ENCODE assay signal across 8 mouse cellular contexts in genomic region chr15:89372536-89372935, GRCm38 (mm10). TPM values are rescaled to one million over a fixed set of nuclear protein-coding genes. Genes with fewer than 3 reads are reported as not detected.
DNase-seq lines count a peak whose midpoint lies in the region; ATAC-seq and TF ChIP-seq lines count a peak whose summit lies in the region.

No protein-coding gene starts in this region.

- no peak for TF ChIP-seq POLR2A in MEL (IDR thresholded peaks at IDR 0.05; ENCODE audit: control insufficient read depth in 1 of 2, insufficient read depth in 1 of 2, low read depth in 1 of 2, low read length in 2 of 2, poor library complexity in 1 of 2)

- ATAC-seq in heart, embryonic 15.5 days (replicated peaks; ENCODE audit: insufficient number of reproducible peaks, insufficient read depth, low FRiP score, low read depth) = no peak
- ATAC-seq in hindbrain, embryonic 12.5 days (ENCODE audit: low FRiP score) = no peak
- ATAC-seq in midbrain, embryonic 11.5 days (ENCODE audit: low FRiP score) = no peak

- H3K4me2 ChIP-seq in heart, embryonic 15.5 days = peak overlapping the region; percentile 95
- peak overlapping the region; percentile 69 for H3K4me2 ChIP-seq in hindbrain, embryonic 12.5 days (replicated peaks)
- peak overlapping the region; percentile 81 for H3K4me2 ChIP-seq in midbrain, embryonic 11.5 days

- peak overlapping the region; percentile 92; the same call in 1 of the 2 replicates for H3K4me3 ChIP-seq in heart, embryonic 15.5 days
- peak overlapping the region; percentile 63 to 76 for H3K4me3 ChIP-seq in MEL (ENCODE audit: control insufficient read depth in 1 of 2, insufficient read depth in 1 of 2, low read depth in 2 of 2, low read length in 2 of 2)
- peak overlapping the region; percentile 63 for H3K4me3 ChIP-seq in hindbrain, embryonic 12.5 days
- peak overlapping the region; percentile 63 for H3K4me3 ChIP-seq in midbrain, embryonic 11.5 days (ENCODE audit: low read depth, low read length)

- peaks cover 20% of the 10 kb centered on the region for H3K79me2 ChIP-seq in MEL (ENCODE audit: control insufficient read depth, insufficient read depth, low read length, poor library complexity)

- H3K36me3 ChIP-seq in heart, embryonic 15.5 days = peaks cover 49% of the 10 kb centered on the region
- H3K36me3 ChIP-seq in MEL (ENCODE audit: control insufficient read depth in 1 of 2, insufficient read depth in 2 of 2, low read length in 2 of 2) = peaks cover 3 to 5% of the 10 kb centered on the region in 2 experiments; a peak in 3 of 4 replicates
- peaks cover 54% of the 10 kb centered on the region for H3K36me3 ChIP-seq in hindbrain, embryonic 12.5 days
- H3K36me3 ChIP-seq in midbrain, embryonic 11.5 days (ENCODE audit: control insufficient read depth, insufficient read depth, low read length) = peaks cover 34% of the 10 kb centered on the region

- DNase-seq in heart, postnatal 36 days = no peak
- DNase-seq in MEL (ENCODE audit: low read depth, low spot score) = peak; percentile 31
- no peak for DNase-seq in midbrain, embryonic 11.5 days (ENCODE audit: low spot score, missing footprints)
- no peak for DNase-seq in ovary, postnatal 10 days (ENCODE audit: low spot score)
- DNase-seq in embryo, embryonic 11 days = no peak
- DNase-seq in right cerebral cortex, postnatal 4 days = no peak

- no peak for TF ChIP-seq RAD21 in MEL (IDR thresholded peaks at IDR 0.05; ENCODE audit: low read depth, low read length)

- intact Hi-C loops in heart, postnatal 36 days (cut with DNase I) = no loop called here

- no peak for TF ChIP-seq EP300 in MEL (IDR thresholded peaks at IDR 0.05; ENCODE audit: low read depth in 1 of 2, low read length in 2 of 2)

- 0 out of 2 replicates have a peak overlapping the region, but pooled peaks have one; percentile 86 for H3K9ac ChIP-seq in heart, embryonic 15.5 days
- H3K9ac ChIP-seq in MEL (ENCODE audit: control insufficient read depth, low read depth, low read length, poor library complexity, severe bottlenecking) = peak overlapping the region; percentile 90
- H3K9ac ChIP-seq in hindbrain, embryonic 12.5 days = 0 out of 2 replicates have a peak overlapping the region, but pooled peaks have one; percentile 73
- H3K9ac ChIP-seq in midbrain, embryonic 11.5 days (ENCODE audit: low read length) = no peak overlapping the region

- WGBS in heart, embryonic 15.5 days = 82% methylated on average over 7 of the region's 7 CpGs
- 86% methylated on average over 7 of the region's 7 CpGs for WGBS in hindbrain, embryonic 12.5 days
- WGBS in midbrain, embryonic 11.5 days = 82% methylated on average over 7 of the region's 7 CpGs

- H3K4me1 ChIP-seq in heart, embryonic 15.5 days (replicated peaks) = peaks cover 23% of the 10 kb centered on the region
- H3K4me1 ChIP-seq in MEL (ENCODE audit: control insufficient read depth in 1 of 2, insufficient read depth in 2 of 2, low read length in 2 of 2) = 0 out of 4 replicates have a peak, but pooled peaks cover 0 to 3% of the 10 kb centered on the region in 2 experiments
- peaks cover 15% of the 10 kb centered on the region for H3K4me1 ChIP-seq in hindbrain, embryonic 12.5 days
- H3K4me1 ChIP-seq in midbrain, embryonic 11.5 days (ENCODE audit: control insufficient read depth, insufficient read depth, low read length) = peaks cover 12% of the 10 kb centered on the region

- peak overlapping the region; percentile 98; the same call in 1 of the 2 replicates for H3K27ac ChIP-seq in heart, embryonic 15.5 days
- no peak overlapping the region for H3K27ac ChIP-seq in MEL (ENCODE audit: control insufficient read depth, low read depth, low read length)
- no peak overlapping the region for H3K27ac ChIP-seq in hindbrain, embryonic 12.5 days
- no peak overlapping the region for H3K27ac ChIP-seq in midbrain, embryonic 11.5 days (ENCODE audit: low read depth, low read length)

- no peaks in the 10 kb centered on the region for H3K9me3 ChIP-seq in heart, embryonic 15.5 days (replicated peaks)
- H3K9me3 ChIP-seq in MEL (replicated peaks; ENCODE audit: insufficient read depth, low read length) = no peaks in the 10 kb centered on the region
- H3K9me3 ChIP-seq in hindbrain, embryonic 12.5 days (replicated peaks) = no peaks in the 10 kb centered on the region
- no peaks in the 10 kb centered on the region for H3K9me3 ChIP-seq in midbrain, embryonic 11.5 days (ENCODE audit: control insufficient read depth, low read length)

- TF ChIP-seq CTCF in MEL (IDR thresholded peaks at IDR 0.05 in 2 of 3, conservative IDR thresholded peaks at IDR 0.05 in 1 of 3; ENCODE audit: control insufficient read depth in 1 of 3, insufficient read depth in 1 of 3, low read depth in 2 of 3, low read length in 3 of 3, poor library complexity in 1 of 3, severe bottlenecking in 1 of 3) = no peak

- peaks cover 18% of the 10 kb centered on the region for H3K27me3 ChIP-seq in heart, embryonic 15.5 days
- H3K27me3 ChIP-seq in MEL (ENCODE audit: control insufficient read depth in 1 of 2, insufficient read depth in 2 of 2, low read length in 2 of 2) = no peaks in the 10 kb centered on the region
- peaks cover 24% of the 10 kb centered on the region for H3K27me3 ChIP-seq in hindbrain, embryonic 12.5 days
- peaks cover 16% of the 10 kb centered on the region for H3K27me3 ChIP-seq in midbrain, embryonic 11.5 days (ENCODE audit: control insufficient read depth, insufficient read depth, low read length)

TF ChIP-seq in MEL, 35 proteins besides CTCF, POLR2A, EP300 and RAD21 (continues in another document):
- TF ChIP-seq USF1 (IDR thresholded peaks at IDR 0.05; ENCODE audit: low read depth, low read length) (no peak), MYC (IDR thresholded peaks at IDR 0.05; ENCODE audit: low read depth, low read length) (no peak), MEF2A (IDR thresholded peaks at IDR 0.05; ENCODE audit: extremely low read depth, insufficient replicate concordance, low read depth, low read length, poor library complexity, severe bottlenecking) (no peak), RCOR1 (IDR thresholded peaks at IDR 0.05; ENCODE audit: low read depth, low read length) (no peak), NRF1 (IDR thresholded peaks at IDR 0.05; ENCODE audit: insufficient read depth, low read depth, low read length, poor library complexity, severe bottlenecking) (no peak), NELFE (IDR thresholded peaks at IDR 0.05; ENCODE audit: low read depth, low read length) (no peak), CHD2 (IDR thresholded peaks at IDR 0.05; ENCODE audit: low read length) (no peak), BHLHE40 (IDR thresholded peaks at IDR 0.05; ENCODE audit: borderline replicate concordance, low read depth, low read length) (no peak), ZNF384 (IDR thresholded peaks at IDR 0.05; ENCODE audit: low read depth, low read length) (no peak), ELF1 (IDR thresholded peaks at IDR 0.05; ENCODE audit: low read depth, low read length) (no peak), SIN3A (IDR thresholded peaks at IDR 0.05; ENCODE audit: low read length) (no peak), ETS1 (IDR thresholded peaks at IDR 0.05; ENCODE audit: low read depth, low read length) (no peak)

RNA-seq across cellular contexts. Expression of gene Sco2, which starts 1.1 kb away (rescaled TPM):
- polyA plus RNA-seq in heart, embryonic 15.5 days (2015; fragmentation: Nextera tagmentation; extraction: Ambion mirVana) = 7.0 and 8.2 TPM in 2 replicates
- total RNA-seq in heart, postnatal 36 days (2021) = 10 to 100 TPM; 25.2 to 28.2 TPM
- 50.2 and 58.9 TPM in 2 replicates for total RNA-seq in MEL (2012; rRNA removed)
- polyA plus RNA-seq in MEL (2012; ENCODE audit: insufficient read depth in 1 of 2, insufficient read length in 2 of 2, low read depth in 1 of 2, low replicate concordance in 2 of 2, missing spikeins in 1 of 2) = 10 to 100 TPM in 1 of 2 experiments, not detected in 1; 34.6 TPM
- 4.9 and 6.5 TPM in 2 replicates for polyA plus RNA-seq in hindbrain, embryonic 12.5 days (2016; fragmentation: Nextera tagmentation; extraction: Ambion mirVana)
- 5.8 and 6.0 TPM in 2 replicates for polyA plus RNA-seq in midbrain, embryonic 11.5 days (2014; fragmentation: Nextera tagmentation; extraction: Ambion mirVana)

RNA-seq across cellular contexts. Expression of gene Tymp, which starts 4.3 kb away (rescaled TPM):
- 1.2 and 1.3 TPM in 2 replicates for polyA plus RNA-seq in heart, embryonic 15.5 days (2015; fragmentation: Nextera tagmentation; extraction: Ambion mirVana)
- total RNA-seq in heart, postnatal 36 days (2021) = under 1 TPM; 0.41 to 0.64 TPM
- 0.92 and 1.5 TPM in 2 replicates for total RNA-seq in MEL (2012; rRNA removed)
- 1 to 10 TPM in 1 of 2 experiments, not detected in 1; 2.0 TPM for polyA plus RNA-seq in MEL (2012; ENCODE audit: insufficient read depth in 1 of 2, insufficient read length in 2 of 2, low read depth in 1 of 2, low replicate concordance in 2 of 2, missing spikeins in 1 of 2)
- polyA plus RNA-seq in hindbrain, embryonic 12.5 days (2016; fragmentation: Nextera tagmentation; extraction: Ambion mirVana) = 1.4 and 1.6 TPM in 2 replicates
- polyA plus RNA-seq in midbrain, embryonic 11.5 days (2014; fragmentation: Nextera tagmentation; extraction: Ambion mirVana) = 1.2 and 1.9 TPM in 2 replicates

RNA-seq across cellular contexts. Expression of gene Odf3b, which starts 6.5 kb away (rescaled TPM):
- 0.96 and 1.1 TPM in 2 replicates for polyA plus RNA-seq in heart, embryonic 15.5 days (2015; fragmentation: Nextera tagmentation; extraction: Ambion mirVana)
- total RNA-seq in heart, postnatal 36 days (2021) = under 1 TPM; 0.97 to 0.98 TPM
- not detected in 2 replicates for total RNA-seq in MEL (2012; rRNA removed)
- not detected for polyA plus RNA-seq in MEL (2012; ENCODE audit: insufficient read depth in 1 of 2, insufficient read length in 2 of 2, low read depth in 1 of 2, low replicate concordance in 2 of 2, missing spikeins in 1 of 2)
- polyA plus RNA-seq in hindbrain, embryonic 12.5 days (2016; fragmentation: Nextera tagmentation; extraction: Ambion mirVana) = 2.6 and 3.2 TPM in 2 replicates
- 0.26 and 0.64 TPM in 2 replicates for polyA plus RNA-seq in midbrain, embryonic 11.5 days (2014; fragmentation: Nextera tagmentation; extraction: Ambion mirVana)

RNA-seq across cellular contexts. Expression of gene Klhdc7b, which starts 12.2 kb away (rescaled TPM):
- polyA plus RNA-seq in heart, embryonic 15.5 days (2015; fragmentation: Nextera tagmentation; extraction: Ambion mirVana) = not detected in 2 replicates
- not detected for total RNA-seq in heart, postnatal 36 days (2021)
- total RNA-seq in MEL (2012; rRNA removed) = not detected in 2 replicates
- under 1 TPM in 1 of 2 experiments, not detected in 1; 0.01 TPM for polyA plus RNA-seq in MEL (2012; ENCODE audit: insufficient read depth in 1 of 2, insufficient read length in 2 of 2, low read depth in 1 of 2, low replicate concordance in 2 of 2, missing spikeins in 1 of 2)
- not detected in 2 replicates for polyA plus RNA-seq in hindbrain, embryonic 12.5 days (2016; fragmentation: Nextera tagmentation; extraction: Ambion mirVana)
- not detected in 2 replicates for polyA plus RNA-seq in midbrain, embryonic 11.5 days (2014; fragmentation: Nextera tagmentation; extraction: Ambion mirVana)

RNA-seq across cellular contexts. Expression of gene Ncaph2, which starts 17.0 kb away (rescaled TPM):
- polyA plus RNA-seq in heart, embryonic 15.5 days (2015; fragmentation: Nextera tagmentation; extraction: Ambion mirVana) = 85.3 and 96.9 TPM in 2 replicates
- total RNA-seq in heart, postnatal 36 days (2021) = 10 to 100 TPM; 50.4 to 58.6 TPM
- total RNA-seq in MEL (2012; rRNA removed) = 126 and 137 TPM in 2 replicates
- 100 to 1,000 TPM; 160 to 165 TPM for polyA plus RNA-seq in MEL (2012; ENCODE audit: insufficient read depth in 1 of 2, insufficient read length in 2 of 2, low read depth in 1 of 2, low replicate concordance in 2 of 2, missing spikeins in 1 of 2)
- polyA plus RNA-seq in hindbrain, embryonic 12.5 days (2016; fragmentation: Nextera tagmentation; extraction: Ambion mirVana) = 140 and 151 TPM in 2 replicates
- polyA plus RNA-seq in midbrain, embryonic 11.5 days (2014; fragmentation: Nextera tagmentation; extraction: Ambion mirVana) = 155 and 168 TPM in 2 replicates
